Mouse (Mus musculus): ENCODE measurements at regions not wholly inside any gene's neighbourhood (a gene's known extent, or its start where the extent isn't known, plus 50 kb on each side); places are given as distances from the start of the nearest gene placed in this dataset.
A peak's percentile ranks its signal among the peaks of the same experiment; 100 is the strongest.

DNA sequence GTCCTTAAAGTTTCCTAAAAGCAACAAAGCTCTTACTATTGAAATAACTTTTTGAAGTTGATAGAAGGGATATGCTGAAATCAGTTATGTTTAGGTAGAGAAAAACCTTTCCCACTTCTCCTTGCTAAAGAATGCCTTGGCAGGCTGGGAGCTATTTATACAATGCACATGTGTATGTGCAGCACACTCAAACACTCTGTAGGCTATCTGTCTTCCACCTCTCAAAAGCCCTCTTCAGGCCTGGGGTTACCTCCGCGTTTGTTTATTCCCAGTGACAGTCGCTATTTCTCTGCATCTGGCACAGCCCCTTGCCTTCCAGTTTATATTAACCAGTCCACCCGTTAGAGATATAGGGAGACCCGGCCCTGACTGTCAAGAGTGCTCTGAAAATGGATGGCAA, 66.3 kb upstream of the Lnx1 start:
- DNase-seq: no peak

DNA sequence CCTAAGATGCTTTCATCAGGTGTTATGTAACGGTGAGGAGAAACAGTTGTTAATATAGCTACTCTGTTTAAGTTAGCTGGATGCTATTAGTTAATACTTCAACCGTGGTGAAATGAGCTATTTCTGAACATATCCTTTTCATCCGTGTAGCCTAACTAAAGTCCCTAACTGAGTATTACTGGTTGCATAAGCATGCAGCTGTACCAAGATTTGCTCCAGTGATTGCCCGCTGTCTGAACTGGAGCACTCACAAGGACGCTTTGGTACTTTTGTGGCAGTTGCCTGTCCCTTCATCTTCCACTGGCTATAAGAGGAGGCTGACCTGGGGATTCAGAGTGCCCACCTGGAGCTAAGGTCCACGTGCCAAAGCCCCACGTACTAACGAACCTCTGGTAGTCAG, 65.3 kb upstream of the Lnx1 start:
- no peak for DNase-seq

- DNase-seq: no peak
Measured at GRCm38 (mm10) chr5:74766211-74766610, 63.5 kb upstream of the Lnx1 start.

GRCm38 (mm10) chr5:74765061-74765767, 62.5 kb upstream of the Lnx1 start:
- peak; percentile 4 to 8 for DNase-seq

GRCm38 (mm10) chr5:74757557-74757956, 54.8 kb upstream of the Lnx1 start:
- no peak for DNase-seq

DNA sequence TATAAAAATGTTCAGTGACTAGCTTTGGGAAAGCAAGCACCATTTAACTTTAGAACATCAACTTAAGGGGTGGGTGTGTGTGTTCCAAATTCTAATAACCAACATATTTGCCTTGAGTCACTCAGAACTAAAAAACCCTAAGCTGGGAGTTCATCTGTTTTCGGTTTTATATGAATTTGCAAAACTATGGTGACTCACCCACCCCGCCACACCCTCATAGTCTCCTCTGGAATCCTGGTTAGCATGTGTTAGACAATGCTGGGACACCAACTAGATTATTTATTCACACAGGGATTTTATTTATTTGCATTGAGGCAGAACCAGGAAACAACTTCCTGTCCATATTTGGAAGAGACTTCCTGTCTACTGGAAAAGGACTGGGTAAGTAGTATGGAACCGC, 50.2 kb upstream of the Lnx1 start:
- DNase-seq: no peak
